Mouse (Mus musculus) cortical plate, adult 2 months (tissue): ENCODE data around the gene Atxn7l3.

ENCODE experiments used
- CTCF ChIP-seq: fragments of 200-500 bp; IDR thresholded peaks from 2 replicates; pipeline ENCODE4 v1.5.1; 2011; ENCODE audit warnings: mild to moderate bottlenecking, control low read depth, low read length; ENCODE audit not compliant: insufficient read depth; ENCODE audit errors: extremely low read depth
- POLR2A ChIP-seq: fragments of 200-500 bp; IDR thresholded peaks from 2 replicates; pipeline ENCODE4 v1.6.1; 2011; ENCODE audit warnings: mild to moderate bottlenecking, low read length, control low read depth; ENCODE audit not compliant: insufficient read depth; ENCODE audit errors: extremely low read depth

DNA sequence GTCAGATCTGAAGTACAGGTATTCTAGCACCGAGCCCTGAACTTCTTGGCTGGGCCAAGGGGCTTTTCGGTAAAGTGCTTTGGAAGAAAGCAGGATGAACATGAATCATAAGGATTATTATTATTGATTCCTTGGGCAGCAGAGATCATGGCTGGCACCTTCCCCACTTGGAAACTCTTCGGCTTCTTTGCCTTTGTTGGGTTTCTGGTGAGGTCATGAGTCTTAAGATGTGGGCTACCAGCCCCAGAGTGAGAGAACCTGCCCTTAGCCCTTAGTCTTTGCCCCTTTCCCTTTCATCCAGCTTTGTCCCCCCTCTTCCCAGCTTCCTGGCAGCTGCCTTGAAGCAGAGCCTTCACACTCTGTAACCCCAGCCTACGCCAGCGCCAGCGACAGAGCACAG lies 25.5 kb upstream of the Atxn7l3 start:
- TF ChIP-seq POLR2A (no peak), CTCF (no peak)
